Mouse (Mus musculus): Measurements from ENCODE around the gene Padi4. TPM values are rescaled to one million over a fixed set of nuclear protein-coding genes. Genes with fewer than 3 reads are reported as not detected.

Gene Padi4
- polyA plus RNA-seq, 1 experiment: 1.4 TPM

DNA sequence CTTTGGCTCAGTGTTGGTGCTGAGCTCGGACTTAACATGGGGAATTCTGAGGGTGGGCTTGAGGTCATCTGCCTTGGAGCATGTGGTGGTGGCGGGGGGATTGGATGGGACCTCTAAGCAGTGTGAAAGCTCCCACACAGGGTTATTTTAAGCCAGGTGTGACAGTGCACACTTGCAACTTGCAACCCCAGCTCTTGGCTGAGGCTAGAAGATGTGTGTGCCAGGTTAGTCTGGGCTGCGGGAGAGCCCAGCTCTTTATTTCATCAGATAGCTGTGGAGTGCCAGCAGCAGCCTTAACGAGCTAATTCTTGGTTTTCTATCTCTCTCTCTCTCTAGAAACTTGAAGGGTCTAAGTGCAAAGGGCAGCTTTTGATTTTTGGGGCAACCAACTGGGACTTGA, 66.4 kb downstream of the Padi4 start:
- Histone ChIP-seq H3ac (ENCODE audit: control insufficient read depth, insufficient read length) (no peak overlapping the region), H3K4me2 (ENCODE audit: low read depth) (peak overlapping the region; percentile 24), H3K36me3 (ENCODE audit: control insufficient read depth, insufficient read depth) (peaks cover 7% of the 10 kb centered on the region), H3K79me2 (ENCODE audit: control insufficient read depth, insufficient read depth) (peaks cover 57% of the 10 kb centered on the region), H3K4me3 (no peak overlapping the region), H3K27me3 (ENCODE audit: control insufficient read depth, insufficient read depth, insufficient read length) (no peaks in the 10 kb centered on the region)
- TF ChIP-seq MYOD1 (IDR thresholded peaks at IDR 0.05; ENCODE audit: control insufficient read depth in 1 of 3, insufficient read length in 2 of 3, low read depth in 2 of 3): no peak

DNA sequence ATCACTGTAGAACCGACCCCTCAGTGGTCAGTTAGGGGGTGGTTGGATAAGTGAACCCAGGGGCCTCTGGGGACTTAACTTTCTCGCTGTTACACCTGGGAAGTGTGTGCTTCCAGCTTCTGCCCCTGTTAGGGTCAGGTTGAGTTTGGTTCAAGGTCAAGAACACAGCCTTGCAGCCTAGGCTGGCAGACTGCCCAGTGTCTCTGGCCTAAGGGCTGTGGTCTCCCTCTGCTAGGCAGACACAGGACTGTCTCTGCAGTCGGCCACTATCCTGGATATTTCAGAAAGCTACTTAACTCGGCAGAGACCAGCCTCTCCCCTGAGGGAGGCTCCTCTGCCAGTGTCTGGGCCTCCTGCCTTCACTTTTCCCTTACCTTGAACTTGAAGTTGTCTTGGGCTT, 69.9 kb downstream of the Padi4 start:
- H3K79me2 ChIP-seq (ENCODE audit: control insufficient read depth, insufficient read depth): peaks cover 54% of the 10 kb centered on the region
- H3K4me2 ChIP-seq (ENCODE audit: low read depth): peak overlapping the region; percentile 88
- TF ChIP-seq MYOG (IDR thresholded peaks at IDR 0.05; ENCODE audit: control insufficient read depth in 1 of 3, insufficient read depth in 1 of 3, insufficient read length in 2 of 3, low read depth in 2 of 3): no peak
- TF ChIP-seq SRF (IDR thresholded peaks at IDR 0.05; ENCODE audit: control insufficient read depth, insufficient read length, low read depth): no peak
- no peak for TF ChIP-seq MAX (IDR thresholded peaks at IDR 0.05; ENCODE audit: low read depth)
- no peak for TF ChIP-seq CEBPB (IDR thresholded peaks at IDR 0.05; ENCODE audit: insufficient read depth, poor library complexity, severe bottlenecking)
- TF ChIP-seq E2F4 (IDR thresholded peaks at IDR 0.05; ENCODE audit: insufficient read depth): no peak
- no peak for TF ChIP-seq POLR2A (IDR thresholded peaks at IDR 0.05; ENCODE audit: insufficient read length, low read depth)
- TF ChIP-seq POLR2AphosphoS2 (IDR thresholded peaks at IDR 0.05; ENCODE audit: insufficient read length, low read depth): no peak
- no peaks in the 10 kb centered on the region for H3K27me3 ChIP-seq (ENCODE audit: control insufficient read depth, insufficient read depth, insufficient read length)
- peak overlapping the region; percentile 51 for H3K4me3 ChIP-seq
- H3ac ChIP-seq (ENCODE audit: control insufficient read depth, insufficient read length): no peak overlapping the region
- no peaks in the 10 kb centered on the region for H3K36me3 ChIP-seq (ENCODE audit: control insufficient read depth, insufficient read depth)

DNA sequence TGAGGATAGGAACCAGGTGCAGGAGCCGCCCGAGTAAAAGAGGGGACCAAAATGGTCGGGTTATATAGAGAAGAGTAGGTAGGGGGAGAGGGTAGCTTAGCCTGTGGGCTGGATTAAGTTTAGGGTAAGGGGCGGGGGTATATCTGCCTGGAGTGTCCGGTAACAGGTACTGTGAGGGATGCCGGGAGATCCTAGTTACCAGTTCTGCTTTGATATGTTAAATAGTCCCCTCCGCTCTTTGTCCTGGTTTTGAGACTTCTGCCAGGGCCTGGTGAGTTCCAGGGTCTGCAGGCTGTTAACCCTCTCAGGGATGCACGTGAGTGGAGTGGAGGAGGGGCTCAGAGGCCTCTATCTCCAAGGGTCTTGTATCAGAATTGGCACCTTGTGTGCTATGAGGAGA, 70.4 kb downstream of the Padi4 start:
- Histone ChIP-seq H3K4me2 (ENCODE audit: low read depth) (peak overlapping the region; percentile 88), H3K4me3 (peak overlapping the region; percentile 51), H3ac (ENCODE audit: control insufficient read depth, insufficient read length) (no peak overlapping the region), H3K79me2 (ENCODE audit: control insufficient read depth, insufficient read depth) (peaks cover 54% of the 10 kb centered on the region), H3K27me3 (ENCODE audit: control insufficient read depth, insufficient read depth, insufficient read length) (no peaks in the 10 kb centered on the region), H3K36me3 (ENCODE audit: control insufficient read depth, insufficient read depth) (no peaks in the 10 kb centered on the region)
- no peak for TF ChIP-seq POLR2AphosphoS2 (IDR thresholded peaks at IDR 0.05; ENCODE audit: insufficient read length, low read depth)
- no peak for TF ChIP-seq CEBPB (IDR thresholded peaks at IDR 0.05; ENCODE audit: insufficient read depth, poor library complexity, severe bottlenecking)

DNA sequence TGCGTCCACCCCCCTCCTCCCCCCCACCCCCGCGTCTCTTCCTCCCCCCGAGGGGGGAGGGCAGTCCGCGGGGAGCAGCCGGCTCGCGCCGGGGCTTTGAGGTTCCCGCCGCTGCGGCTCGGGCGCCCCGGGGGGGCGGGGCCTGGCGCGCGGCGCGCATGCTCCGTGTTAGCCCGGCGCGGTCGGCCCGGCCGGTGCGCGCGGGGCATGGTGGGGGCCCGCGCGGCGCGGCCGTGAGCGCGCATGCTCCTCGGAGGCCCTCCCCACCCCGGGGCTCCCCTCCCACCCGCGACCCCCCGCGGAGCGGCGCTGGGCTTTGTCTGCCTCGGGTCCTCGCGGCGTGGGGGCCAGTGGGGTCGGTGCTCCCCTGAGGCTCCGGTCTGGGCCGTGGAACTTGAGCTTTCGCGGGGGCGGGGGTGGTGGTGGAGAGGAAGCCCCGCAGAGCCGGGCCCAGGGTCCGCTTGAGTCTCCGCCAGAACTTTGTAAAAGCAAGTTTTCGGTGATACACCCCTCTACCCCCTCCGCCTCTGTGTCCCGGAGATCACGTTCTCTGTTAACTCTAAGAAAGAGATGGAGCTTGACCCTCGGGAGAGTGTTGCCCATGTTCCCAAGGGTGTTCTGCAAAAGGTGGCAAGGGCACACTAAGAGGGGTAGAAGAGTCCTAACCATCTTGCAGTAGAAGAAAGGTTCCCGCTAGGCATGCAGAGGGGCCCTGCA, 71.3 kb downstream of the Padi4 start:
- no peaks in the 10 kb centered on the region for H3K27me3 ChIP-seq (ENCODE audit: control insufficient read depth, insufficient read depth, insufficient read length)
- peaks cover 50% of the 10 kb centered on the region for H3K79me2 ChIP-seq (ENCODE audit: control insufficient read depth, insufficient read depth)
- H3ac ChIP-seq (ENCODE audit: control insufficient read depth, insufficient read length): peak overlapping the region; percentile 84
- peak overlapping the region; percentile 88 for H3K4me2 ChIP-seq (ENCODE audit: low read depth)
- TF ChIP-seq MYOG (IDR thresholded peaks at IDR 0.05; ENCODE audit: control insufficient read depth in 1 of 3, insufficient read depth in 1 of 3, insufficient read length in 2 of 3, low read depth in 2 of 3): peak in 1 of 3 experiments; percentile 11
- TF ChIP-seq REST (IDR thresholded peaks at IDR 0.05; ENCODE audit: insufficient read depth, insufficient read length): no peak
- no peak for TF ChIP-seq USF1 (IDR thresholded peaks at IDR 0.05; ENCODE audit: low read depth)
- TF ChIP-seq MYOD1 (IDR thresholded peaks at IDR 0.05; ENCODE audit: control insufficient read depth in 1 of 3, insufficient read length in 2 of 3, low read depth in 2 of 3): no peak
- no peak for TF ChIP-seq POLR2AphosphoS2 (IDR thresholded peaks at IDR 0.05; ENCODE audit: insufficient read length, low read depth)
- TF ChIP-seq E2F4 (IDR thresholded peaks at IDR 0.05; ENCODE audit: insufficient read depth): peak; percentile 83
- TF ChIP-seq TCF12 (IDR thresholded peaks at IDR 0.05; ENCODE audit: insufficient read depth, poor library complexity, severe bottlenecking): no peak
- TF ChIP-seq SRF (IDR thresholded peaks at IDR 0.05; ENCODE audit: control insufficient read depth, insufficient read length, low read depth): no peak
- TF ChIP-seq POLR2A (IDR thresholded peaks at IDR 0.05; ENCODE audit: insufficient read length, low read depth): peak; percentile 46
- no peak for TF ChIP-seq CEBPB (IDR thresholded peaks at IDR 0.05; ENCODE audit: insufficient read depth, poor library complexity, severe bottlenecking)
- TF ChIP-seq MAX (IDR thresholded peaks at IDR 0.05; ENCODE audit: low read depth): no peak
- no peak for TF ChIP-seq TCF3 (IDR thresholded peaks at IDR 0.05; ENCODE audit: insufficient read length, low read depth)
- peak overlapping the region; percentile 51 for H3K4me3 ChIP-seq
- H3K36me3 ChIP-seq (ENCODE audit: control insufficient read depth, insufficient read depth): no peaks in the 10 kb centered on the region

- TF ChIP-seq MYOD1 (IDR thresholded peaks at IDR 0.05; ENCODE audit: control insufficient read depth in 1 of 3, insufficient read length in 2 of 3, low read depth in 2 of 3) (peak in 1 of 3 experiments; percentile 47), SRF (IDR thresholded peaks at IDR 0.05; ENCODE audit: control insufficient read depth, insufficient read length, low read depth) (no peak), MAX (IDR thresholded peaks at IDR 0.05; ENCODE audit: low read depth) (no peak), USF1 (IDR thresholded peaks at IDR 0.05; ENCODE audit: low read depth) (no peak), POLR2AphosphoS2 (IDR thresholded peaks at IDR 0.05; ENCODE audit: insufficient read length, low read depth) (peak; percentile 33), TCF12 (IDR thresholded peaks at IDR 0.05; ENCODE audit: insufficient read depth, poor library complexity, severe bottlenecking) (no peak), POLR2A (IDR thresholded peaks at IDR 0.05; ENCODE audit: insufficient read length, low read depth) (peak; percentile 9), TCF3 (IDR thresholded peaks at IDR 0.05; ENCODE audit: insufficient read length, low read depth) (no peak), MYOG (IDR thresholded peaks at IDR 0.05; ENCODE audit: control insufficient read depth in 1 of 3, insufficient read depth in 1 of 3, insufficient read length in 2 of 3, low read depth in 2 of 3) (no peak), REST (IDR thresholded peaks at IDR 0.05; ENCODE audit: insufficient read depth, insufficient read length) (no peak), E2F4 (IDR thresholded peaks at IDR 0.05; ENCODE audit: insufficient read depth) (no peak), CEBPB (IDR thresholded peaks at IDR 0.05; ENCODE audit: insufficient read depth, poor library complexity, severe bottlenecking) (no peak)
- H3K36me3 ChIP-seq (ENCODE audit: control insufficient read depth, insufficient read depth): no peaks in the 10 kb centered on the region
Measured at GRCm38 (mm10) chr4:140701716-140702561, 72.1 kb downstream of the Padi4 start.

More at GRCm38 (mm10) chr4:140701716-140702561, 72.1 kb downstream of the Padi4 start:
- Histone ChIP-seq H3ac (ENCODE audit: control insufficient read depth, insufficient read length) (peak overlapping the region; percentile 84), H3K79me2 (ENCODE audit: control insufficient read depth, insufficient read depth) (peaks cover 42% of the 10 kb centered on the region), H3K4me2 (ENCODE audit: low read depth) (no peak overlapping the region), H3K27me3 (ENCODE audit: control insufficient read depth, insufficient read depth, insufficient read length) (no peaks in the 10 kb centered on the region), H3K4me3 (peak overlapping the region; percentile 51)

Measured in myocyte (in vitro differentiated cells).